Mouse (Mus musculus): Measurements from ENCODE around the gene Rbpj.
A peak's percentile ranks its signal among the peaks of the same experiment; 100 is the strongest.

DNA sequence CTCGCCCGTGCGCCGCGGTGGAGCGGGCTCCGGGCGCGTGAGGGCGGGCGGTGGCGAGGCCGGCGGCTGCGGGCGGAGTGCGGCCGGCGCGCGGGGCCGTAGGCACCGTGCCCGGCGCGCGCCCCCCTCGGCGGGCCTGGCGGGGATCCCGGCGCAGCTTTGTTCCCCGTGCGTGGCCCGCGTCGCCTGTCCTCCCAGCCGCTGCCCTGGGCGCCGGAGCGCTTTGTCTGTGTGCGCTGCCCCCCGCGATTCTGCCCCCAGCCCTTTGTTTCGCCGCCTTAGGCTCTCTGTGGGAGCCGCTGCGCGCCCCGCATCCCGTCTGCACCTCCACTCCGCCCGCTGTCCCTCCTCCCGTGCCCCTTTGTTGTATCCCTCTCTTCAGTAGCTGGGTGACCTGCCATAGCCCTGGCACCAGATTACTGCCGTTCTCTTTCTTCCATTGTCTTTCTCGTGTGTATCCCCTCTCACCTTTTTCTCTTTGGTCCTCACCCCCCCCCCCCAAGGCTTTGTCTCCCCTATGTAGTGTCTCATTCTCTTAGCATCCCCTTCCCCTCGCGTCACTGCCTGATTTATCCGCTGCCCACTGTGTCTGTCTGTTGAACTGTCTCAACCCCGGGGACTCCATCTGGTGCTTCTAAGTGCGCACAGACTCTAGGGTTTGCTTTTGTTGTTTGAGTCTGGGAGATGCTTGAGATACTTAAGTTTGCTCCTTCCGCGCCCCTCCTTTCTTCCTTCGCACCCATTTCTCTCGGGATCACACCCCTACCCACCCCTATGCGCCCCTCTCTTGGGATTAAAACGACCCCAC, 125.1 kb downstream of the Rbpj start:
- TF ChIP-seq POLR2A (IDR thresholded peaks at IDR 0.05; ENCODE audit: insufficient read length, low read depth) = peak; percentile 19
- no peak for TF ChIP-seq TCF12 (IDR thresholded peaks at IDR 0.05; ENCODE audit: insufficient read depth, poor library complexity, severe bottlenecking)

All from myocyte (in vitro differentiated cells).